Mouse (Mus musculus): ENCODE data around the gene Osr1. TPM values are rescaled to one million over a fixed set of nuclear protein-coding genes. Genes with fewer than 3 reads are reported as not detected.

Osr1 gene
- polyA plus RNA-seq (2014; fragmentation: Illumina TruSeq; extraction: RNeasy Lipid Tissue Mini Kit (QIAGEN cat#74804); ENCODE audit: low read depth, low replicate concordance), result 0.28 TPM

DNA sequence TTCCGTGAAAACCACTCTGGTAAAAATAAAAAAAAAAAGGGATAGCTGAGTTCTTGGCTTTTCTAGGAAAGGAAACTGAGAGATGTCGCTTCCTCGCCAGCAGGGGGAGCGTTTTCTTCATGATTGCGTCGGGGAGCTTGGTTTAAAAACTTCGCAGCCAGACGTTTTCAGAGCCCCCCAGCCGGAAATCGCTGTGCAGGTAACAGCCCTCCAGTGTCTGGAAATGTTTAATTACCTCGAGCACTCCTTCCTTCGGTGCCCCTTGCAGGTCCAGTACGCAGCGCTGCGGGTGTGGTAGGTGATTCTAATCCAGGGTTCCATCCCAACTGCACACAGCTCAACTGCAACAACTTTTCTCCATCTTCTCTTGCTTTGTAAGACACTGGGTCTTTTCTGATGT lies at the start of gene Osr1:
Gene Osr1, plus strand, starts transcription at position 146 of the 400 bp plus-strand sequence.

